Mouse (Mus musculus): ENCODE data around the gene N4bp1. TPM values are rescaled to one million over a fixed set of nuclear protein-coding genes. Genes with fewer than 3 reads are reported as not detected.

Gene N4bp1
- total and polyA plus RNA-seq, 2 experiments from 2014 or later = 3.8 to 7.6 TPM

DNA sequence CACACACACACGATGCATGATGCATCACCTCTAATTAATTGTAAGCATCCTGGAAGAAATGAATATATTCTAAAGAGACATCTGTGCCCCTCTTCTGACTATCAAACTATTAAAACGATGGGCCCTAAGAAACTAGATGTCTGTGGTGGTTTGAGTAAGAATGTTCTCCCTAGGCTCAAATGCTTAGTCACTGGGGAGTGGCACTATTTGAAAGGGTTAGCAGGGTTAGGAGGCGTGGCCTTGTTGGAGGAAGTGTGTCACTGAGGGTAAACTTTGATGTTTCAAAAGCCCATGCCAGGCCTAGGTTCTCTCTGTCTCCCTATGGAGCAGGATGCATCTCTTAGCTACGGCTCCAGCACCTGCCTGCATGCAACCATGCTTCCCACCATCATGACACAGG is 10.3 kb upstream of the N4bp1 start:
- Histone ChIP-seq H3K27ac (ENCODE audit: low read depth) (peak overlapping the region; percentile 71; the same call in 1 of the 2 replicates), H3K4me1 (ENCODE audit: control insufficient read depth, insufficient read depth) (no peaks in the 10 kb centered on the region), H3K4me2 (ENCODE audit: low read depth, low read length) (no peak overlapping the region), H3K4me3 (ENCODE audit: low read depth, low read length) (no peak overlapping the region), H3K9ac (replicated peaks; ENCODE audit: low read depth, low read length) (no peak overlapping the region), H3K9me3 (replicated peaks; ENCODE audit: control insufficient read depth, low read length) (no peaks in the 10 kb centered on the region), H3K36me3 (replicated peaks; ENCODE audit: control insufficient read depth, insufficient read depth, low read length) (no peaks in the 10 kb centered on the region), H3K27me3 (ENCODE audit: control insufficient read depth, insufficient read depth, low read length) (no peaks in the 10 kb centered on the region)
- ATAC-seq (ENCODE audit: insufficient read depth, low read depth) (no peak), DNase-seq (ENCODE audit: low spot score) (no peak)
- 90% methylated on average over 4 of the region's 4 CpGs for WGBS
- TF ChIP-seq CTCF (IDR thresholded peaks at IDR 0.05; ENCODE audit: low read depth) (no peak), EP300 (IDR thresholded peaks at IDR 0.05; ENCODE audit: low read depth) (no peak)

- H3K27me3 ChIP-seq (ENCODE audit: control insufficient read depth, insufficient read depth, low read length) = no peaks in the 10 kb centered on the region
- peak; percentile 57 for ATAC-seq (ENCODE audit: insufficient read depth, low read depth)
- H3K9me3 ChIP-seq (replicated peaks; ENCODE audit: control insufficient read depth, low read length) = no peaks in the 10 kb centered on the region
- 67% methylated on average over 6 of the region's 6 CpGs for WGBS
- H3K4me1 ChIP-seq (ENCODE audit: control insufficient read depth, insufficient read depth) = no peaks in the 10 kb centered on the region
- H3K4me3 ChIP-seq (ENCODE audit: low read depth, low read length) = no peak overlapping the region
- no peak overlapping the region for H3K9ac ChIP-seq (replicated peaks; ENCODE audit: low read depth, low read length)
- H3K4me2 ChIP-seq (ENCODE audit: low read depth, low read length) = no peak overlapping the region
- DNase-seq (ENCODE audit: low spot score) = no peak
- TF ChIP-seq CTCF (IDR thresholded peaks at IDR 0.05; ENCODE audit: low read depth) = no peak
- TF ChIP-seq EP300 (IDR thresholded peaks at IDR 0.05; ENCODE audit: low read depth) = no peak
- peak overlapping the region; percentile 71 for H3K27ac ChIP-seq (ENCODE audit: low read depth)
- no peaks in the 10 kb centered on the region for H3K36me3 ChIP-seq (replicated peaks; ENCODE audit: control insufficient read depth, insufficient read depth, low read length)
These were observed 9.2 kb upstream of the N4bp1 start for GRCm38 (mm10) chr8:86894194-86894761.

GRCm38 (mm10) chr8:86893554-86893953 is 8.5 kb upstream of the N4bp1 start:
- TF ChIP-seq EP300 (IDR thresholded peaks at IDR 0.05; ENCODE audit: low read depth) (no peak), CTCF (IDR thresholded peaks at IDR 0.05; ENCODE audit: low read depth) (no peak)
- no peak overlapping the region for H3K4me3 ChIP-seq (ENCODE audit: low read depth, low read length)
- peak overlapping the region; percentile 71 for H3K27ac ChIP-seq (ENCODE audit: low read depth)
- peak; percentile 20 for DNase-seq (ENCODE audit: low spot score)
- no peaks in the 10 kb centered on the region for H3K27me3 ChIP-seq (ENCODE audit: control insufficient read depth, insufficient read depth, low read length)
- H3K9ac ChIP-seq (replicated peaks; ENCODE audit: low read depth, low read length) = no peak overlapping the region
- no peaks in the 10 kb centered on the region for H3K4me1 ChIP-seq (ENCODE audit: control insufficient read depth, insufficient read depth)
- H3K36me3 ChIP-seq (replicated peaks; ENCODE audit: control insufficient read depth, insufficient read depth, low read length) = no peaks in the 10 kb centered on the region
- ATAC-seq (ENCODE audit: insufficient read depth, low read depth) = no peak
- 63% methylated on average over 4 of the region's 4 CpGs for WGBS
- H3K4me2 ChIP-seq (ENCODE audit: low read depth, low read length) = no peak overlapping the region
- H3K9me3 ChIP-seq (replicated peaks; ENCODE audit: control insufficient read depth, low read length) = no peaks in the 10 kb centered on the region

DNA sequence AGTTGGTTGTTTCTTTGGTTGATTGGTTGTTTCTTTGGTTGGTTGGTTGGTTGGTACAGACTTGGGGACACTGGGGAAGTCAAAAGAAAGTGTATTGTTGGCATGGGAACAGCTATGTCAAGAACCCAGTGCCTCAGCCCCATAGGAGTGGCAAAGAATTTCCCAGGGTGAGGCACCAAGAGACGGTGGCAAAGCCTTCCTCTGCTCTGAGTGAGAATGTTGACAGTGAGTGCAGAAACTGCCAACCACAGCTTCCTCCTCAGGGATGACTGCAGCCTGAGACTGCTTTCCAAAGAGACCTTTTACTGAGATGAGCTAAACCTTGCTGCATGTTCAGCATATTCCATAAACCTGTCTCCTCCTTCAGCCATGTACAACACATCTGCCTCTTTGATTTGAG is 6.5 kb upstream of the N4bp1 start:
- Histone ChIP-seq H3K27ac (ENCODE audit: low read depth) (no peak overlapping the region), H3K4me2 (ENCODE audit: low read depth, low read length) (no peak overlapping the region), H3K9ac (replicated peaks; ENCODE audit: low read depth, low read length) (no peak overlapping the region), H3K9me3 (replicated peaks; ENCODE audit: control insufficient read depth, low read length) (no peaks in the 10 kb centered on the region), H3K27me3 (ENCODE audit: control insufficient read depth, insufficient read depth, low read length) (no peaks in the 10 kb centered on the region), H3K4me1 (ENCODE audit: control insufficient read depth, insufficient read depth) (no peaks in the 10 kb centered on the region), H3K36me3 (replicated peaks; ENCODE audit: control insufficient read depth, insufficient read depth, low read length) (no peaks in the 10 kb centered on the region), H3K4me3 (ENCODE audit: low read depth, low read length) (no peak overlapping the region)
- ATAC-seq (ENCODE audit: insufficient read depth, low read depth) (no peak), DNase-seq (ENCODE audit: low spot score) (no peak)
- WGBS = 53% methylated on average over 1 of the region's 1 CpGs
- no peak for TF ChIP-seq CTCF (IDR thresholded peaks at IDR 0.05; ENCODE audit: low read depth)
- TF ChIP-seq EP300 (IDR thresholded peaks at IDR 0.05; ENCODE audit: low read depth) = no peak

DNA sequence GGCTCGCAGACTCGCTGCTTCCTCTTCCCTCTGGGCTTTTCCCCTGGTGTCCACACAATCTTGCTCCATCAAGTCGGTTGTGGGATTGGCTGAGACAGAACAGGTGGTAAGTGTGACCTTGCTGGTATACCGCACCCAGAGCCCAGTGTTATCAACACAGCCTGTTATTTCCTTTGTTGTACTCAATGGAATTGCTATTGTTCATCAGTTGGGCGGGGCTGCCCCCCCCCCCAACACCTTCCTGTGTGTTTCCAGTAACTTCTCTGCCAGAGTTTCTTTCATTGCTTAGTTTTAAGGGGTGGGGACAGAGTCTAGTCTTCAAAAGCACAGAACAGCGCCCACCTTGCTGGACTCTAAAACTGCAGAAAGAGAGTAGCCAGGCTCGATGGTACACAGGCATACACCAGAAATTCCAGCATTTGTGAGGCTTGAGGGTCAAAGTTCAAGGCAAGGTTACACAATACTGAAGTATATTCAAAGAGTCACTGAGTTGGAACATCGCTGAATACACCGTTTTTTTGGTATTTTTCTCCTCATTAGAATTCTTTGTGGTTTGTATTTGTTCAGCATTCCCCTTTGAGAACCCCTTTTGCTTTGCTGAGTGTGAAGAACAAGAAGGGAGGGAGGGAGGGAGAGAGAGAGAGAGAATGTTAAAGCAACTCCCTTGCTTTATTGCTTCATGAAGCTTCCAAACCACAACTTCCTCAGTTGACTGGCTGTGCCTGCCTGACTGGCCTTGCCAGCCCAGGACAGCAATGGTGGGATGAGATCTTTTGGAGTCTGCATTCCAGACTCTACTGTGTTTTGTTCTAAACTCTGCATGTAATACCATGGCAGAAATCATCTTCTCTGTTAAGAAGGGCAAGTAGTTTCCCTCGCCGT is 3.2 kb upstream of the N4bp1 start:
- Histone ChIP-seq H3K9me3 (replicated peaks; ENCODE audit: control insufficient read depth, low read length) (no peaks in the 10 kb centered on the region), H3K9ac (replicated peaks; ENCODE audit: low read depth, low read length) (no peak overlapping the region), H3K27ac (ENCODE audit: low read depth) (peak overlapping the region; percentile 69; the same call in 1 of the 2 replicates), H3K4me2 (ENCODE audit: low read depth, low read length) (no peak overlapping the region), H3K36me3 (replicated peaks; ENCODE audit: control insufficient read depth, insufficient read depth, low read length) (no peaks in the 10 kb centered on the region), H3K4me3 (ENCODE audit: low read depth, low read length) (no peak overlapping the region), H3K4me1 (ENCODE audit: control insufficient read depth, insufficient read depth) (peaks cover under 1% of the 10 kb centered on the region; the same call in 1 of the 2 replicates), H3K27me3 (ENCODE audit: control insufficient read depth, insufficient read depth, low read length) (no peaks in the 10 kb centered on the region)
- WGBS = 57% methylated on average over 11 of the region's 11 CpGs
- peak; percentile 56 for ATAC-seq (ENCODE audit: insufficient read depth, low read depth)
- DNase-seq (ENCODE audit: low spot score) = peak; percentile 22
- TF ChIP-seq EP300 (IDR thresholded peaks at IDR 0.05; ENCODE audit: low read depth) (peak; percentile 72), CTCF (IDR thresholded peaks at IDR 0.05; ENCODE audit: low read depth) (no peak)

Measured in heart, postnatal 0 days (tissue).